Mouse (Mus musculus): ENCODE measurements around the gene Cyb561d1. TPM values are rescaled to one million over a fixed set of nuclear protein-coding genes. Genes with fewer than 3 reads are reported as not detected.
A peak's percentile ranks its signal among the peaks of the same experiment; 100 is the strongest.

Gene Cyb561d1
- polyA plus RNA-seq, 2 experiments, result 1.4 to 1.5 TPM

- Histone ChIP-seq H3K9ac (replicated peaks) (no peak overlapping the region), H3K4me3 (ENCODE audit: insufficient read depth in 1 of 2, low read depth in 2 of 2, low read length in 2 of 2) (no peak overlapping the region), H3K27ac (no peak overlapping the region), H3K36me3 (replicated peaks; ENCODE audit: control insufficient read depth, insufficient read depth, low read depth) (no peaks in the 10 kb centered on the region), H3K4me2 (ENCODE audit: low read depth) (no peak overlapping the region), H3K27me3 (ENCODE audit: control insufficient read depth, insufficient read depth, low read length) (peaks cover 22% of the 10 kb centered on the region), H3K4me1 (replicated peaks; ENCODE audit: control insufficient read depth in 2 of 2, insufficient read depth in 2 of 2, low read length in 1 of 2) (no peaks in the 10 kb centered on the region), H3K9me3 (ENCODE audit: control insufficient read depth, low read length) (no peaks in the 10 kb centered on the region)
- DNase-seq (ENCODE audit: low read depth in 3 of 3, low spot score in 3 of 3) (no peak), ATAC-seq (ENCODE audit: insufficient read depth) (no peak)
- TF ChIP-seq EP300 (IDR thresholded peaks at IDR 0.05; ENCODE audit: low read depth) (no peak), CTCF (IDR thresholded peaks at IDR 0.05; ENCODE audit: low read depth) (no peak)
- WGBS (ENCODE audit: insufficient replicate concordance), result 63% methylated on average over 4 of the region's 4 CpGs
Observed at GRCm38 (mm10) chr3:108231646-108232045, 30.6 kb upstream of the Cyb561d1 start.

GRCm38 (mm10) chr3:108227521-108227920 is 26.5 kb upstream of the Cyb561d1 start:
- WGBS (ENCODE audit: insufficient replicate concordance), result 53% methylated on average over 2 of the region's 2 CpGs
- Histone ChIP-seq H3K27me3 (ENCODE audit: control insufficient read depth, insufficient read depth, low read length) (peaks cover 52% of the 10 kb centered on the region), H3K4me1 (replicated peaks; ENCODE audit: control insufficient read depth in 2 of 2, insufficient read depth in 2 of 2, low read length in 1 of 2) (no peaks in the 10 kb centered on the region), H3K27ac (no peak overlapping the region), H3K4me2 (ENCODE audit: low read depth) (no peak overlapping the region), H3K36me3 (replicated peaks; ENCODE audit: control insufficient read depth, insufficient read depth, low read depth) (no peaks in the 10 kb centered on the region), H3K9me3 (ENCODE audit: control insufficient read depth, low read length) (no peaks in the 10 kb centered on the region), H3K9ac (replicated peaks) (no peak overlapping the region), H3K4me3 (ENCODE audit: insufficient read depth in 1 of 2, low read depth in 2 of 2, low read length in 2 of 2) (no peak overlapping the region)
- TF ChIP-seq EP300 (IDR thresholded peaks at IDR 0.05; ENCODE audit: low read depth) (no peak), CTCF (IDR thresholded peaks at IDR 0.05; ENCODE audit: low read depth) (no peak)
- no peak for DNase-seq (ENCODE audit: low read depth in 3 of 3, low spot score in 3 of 3)
- no peak for ATAC-seq (ENCODE audit: insufficient read depth)

- TF ChIP-seq EP300 (IDR thresholded peaks at IDR 0.05; ENCODE audit: low read depth), result no peak
- no peaks in the 10 kb centered on the region for H3K36me3 ChIP-seq (replicated peaks; ENCODE audit: control insufficient read depth, insufficient read depth, low read depth)
- no peaks in the 10 kb centered on the region for H3K4me1 ChIP-seq (replicated peaks; ENCODE audit: control insufficient read depth in 2 of 2, insufficient read depth in 2 of 2, low read length in 1 of 2)
- WGBS (ENCODE audit: insufficient replicate concordance), result 7% methylated on average over 44 of the region's 44 CpGs
- no peak within 1 kb of the TSS; the same call in 1 of the 2 replicates for H3K9ac ChIP-seq (replicated peaks)
- no peaks in the 10 kb centered on the region for H3K9me3 ChIP-seq (ENCODE audit: control insufficient read depth, low read length)
- H3K27ac ChIP-seq, result no peak within 1 kb of the TSS
- ATAC-seq (ENCODE audit: insufficient read depth) (no peak), DNase-seq (ENCODE audit: low read depth in 3 of 3, low spot score in 3 of 3) (no peak)
- peak within 1 kb of the TSS; percentile 47 for H3K4me2 ChIP-seq (ENCODE audit: low read depth)
- H3K4me3 ChIP-seq (ENCODE audit: insufficient read depth in 1 of 2, low read depth in 2 of 2, low read length in 2 of 2), result peak within 1 kb of the TSS; percentile 16 to 38
- H3K27me3 ChIP-seq (ENCODE audit: control insufficient read depth, insufficient read depth, low read length), result peaks cover 52% of the 10 kb centered on the region
Observed at GRCm38 (mm10) chr3:108226558-108227350, 25.7 kb upstream of the Cyb561d1 start, which contains the start of gene Sypl2. Gene Sypl2, minus strand, starts transcription at chr3:108226648.

GRCm38 (mm10) chr3:108225711-108226557 is 24.9 kb upstream of the Cyb561d1 start:
- 4% methylated on average over 67 of the region's 67 CpGs for WGBS (ENCODE audit: insufficient replicate concordance)
- H3K4me2 ChIP-seq (ENCODE audit: low read depth), result peak overlapping the region; percentile 47
- no peaks in the 10 kb centered on the region for H3K4me1 ChIP-seq (replicated peaks; ENCODE audit: control insufficient read depth in 2 of 2, insufficient read depth in 2 of 2, low read length in 1 of 2)
- H3K27me3 ChIP-seq (ENCODE audit: control insufficient read depth, insufficient read depth, low read length), result peaks cover 52% of the 10 kb centered on the region
- H3K9ac ChIP-seq (replicated peaks), result no peak overlapping the region
- DNase-seq (ENCODE audit: low read depth in 3 of 3, low spot score in 3 of 3) (no peak), ATAC-seq (ENCODE audit: insufficient read depth) (no peak)
- H3K9me3 ChIP-seq (ENCODE audit: control insufficient read depth, low read length), result no peaks in the 10 kb centered on the region
- TF ChIP-seq CTCF (IDR thresholded peaks at IDR 0.05; ENCODE audit: low read depth), result no peak
- TF ChIP-seq EP300 (IDR thresholded peaks at IDR 0.05; ENCODE audit: low read depth), result no peak
- no peaks in the 10 kb centered on the region for H3K36me3 ChIP-seq (replicated peaks; ENCODE audit: control insufficient read depth, insufficient read depth, low read depth)
- no peak overlapping the region for H3K27ac ChIP-seq
- peak overlapping the region in 1 of 2 experiments; percentile 38; a peak in 3 of 4 replicates for H3K4me3 ChIP-seq (ENCODE audit: insufficient read depth in 1 of 2, low read depth in 2 of 2, low read length in 2 of 2)

GRCm38 (mm10) chr3:108220661-108221060 is 19.6 kb upstream of the Cyb561d1 start:
- Histone ChIP-seq H3K9me3 (ENCODE audit: control insufficient read depth, low read length) (no peaks in the 10 kb centered on the region), H3K9ac (replicated peaks) (no peak overlapping the region), H3K36me3 (replicated peaks; ENCODE audit: control insufficient read depth, insufficient read depth, low read depth) (no peaks in the 10 kb centered on the region), H3K4me2 (ENCODE audit: low read depth) (no peak overlapping the region), H3K4me3 (ENCODE audit: insufficient read depth in 1 of 2, low read depth in 2 of 2, low read length in 2 of 2) (no peak overlapping the region), H3K27me3 (ENCODE audit: control insufficient read depth, insufficient read depth, low read length) (peaks cover 21% of the 10 kb centered on the region), H3K4me1 (replicated peaks; ENCODE audit: control insufficient read depth in 2 of 2, insufficient read depth in 2 of 2, low read length in 1 of 2) (no peaks in the 10 kb centered on the region), H3K27ac (no peak overlapping the region)
- TF ChIP-seq EP300 (IDR thresholded peaks at IDR 0.05; ENCODE audit: low read depth) (no peak), CTCF (IDR thresholded peaks at IDR 0.05; ENCODE audit: low read depth) (no peak)
- ATAC-seq (ENCODE audit: insufficient read depth) (no peak), DNase-seq (ENCODE audit: low read depth in 3 of 3, low spot score in 3 of 3) (no peak)
- 54% methylated on average over 3 of the region's 3 CpGs for WGBS (ENCODE audit: insufficient replicate concordance)

Data from liver, embryonic 14.5 days (tissue).